Comparison of ENCODE assay signal across 26 mouse cellular contexts in genomic region chr9:85391283-85391682, GRCm38 (mm10).
"Had no signal": no experiment of that assay in that cellular context is flagged by ENCODE, and none has a peak within 500 bp of the region (broad histone marks: within the 10 kb centered on the region; RNA-seq: fewer than 3 reads in every experiment).

No protein-coding gene starts in this region.

- DNase-seq: gastrocnemius, adult 2 months; gastrocnemius, postnatal 10 days; gastrocnemius, postnatal 25 days; heart, adult 11 months; heart, adult 2 months; heart, postnatal 14 days; heart, postnatal 36 days; kidney, adult 18-20 months; kidney, adult 8-10 months; kidney, postnatal 10 days; kidney, postnatal 25 days; kidney, postnatal 4 days; liver; liver, embryonic 13.5 days had no signal

- ATAC-seq: hindbrain, embryonic 16.5 days; inflammation-experienced regulatory T-cells, adult 6 months; intestine, embryonic 15.5 days; intestine, postnatal 0 days had no signal

- H3K4me3 ChIP-seq: gastrocnemius, adult 2 months; heart, adult 2 months; heart, embryonic 13.5 days; heart, embryonic 15.5 days; hindbrain, embryonic 12.5 days; intestine, embryonic 15.5 days; layer of hippocampus, adult 2 months; left cerebral cortex, adult 2 months; limb, embryonic 10.5 days; limb, embryonic 12.5 days; liver, embryonic 13.5 days had no signal

- H3K27me3 ChIP-seq: heart, embryonic 13.5 days; heart, embryonic 15.5 days; hindbrain, embryonic 12.5 days; intestine, embryonic 15.5 days; limb, embryonic 12.5 days; liver, embryonic 13.5 days had no signal

- H3K36me3 ChIP-seq: heart, embryonic 13.5 days; heart, embryonic 15.5 days; hindbrain, embryonic 12.5 days; intestine, embryonic 15.5 days; limb, embryonic 10.5 days; limb, embryonic 12.5 days; liver, embryonic 13.5 days had no signal

- H3K4me1 ChIP-seq: heart, embryonic 15.5 days; hindbrain, embryonic 12.5 days; intestine, embryonic 15.5 days; limb, embryonic 10.5 days; limb, embryonic 12.5 days; liver, embryonic 13.5 days had no signal

- H3K27ac ChIP-seq: gastrocnemius, adult 2 months; heart, adult 2 months; heart, embryonic 13.5 days; heart, embryonic 15.5 days; hindbrain, embryonic 12.5 days; hindbrain, embryonic 14.5 days; intestine, embryonic 15.5 days; layer of hippocampus, adult 2 months; left cerebral cortex, adult 2 months; limb, embryonic 10.5 days; limb, embryonic 12.5 days; liver, embryonic 13.5 days had no signal
